Mouse (Mus musculus) c-Kit-negative CD71-positive TER-119-positive erythroid progenitor cells, embryonic 14.5 days (primary cell): ENCODE data around the gene Tspan9.

Experiments
- DNase-seq: peaks from one replicate; pipeline ENCODE4 v3.0.0-alpha.2; 2013; ENCODE audit warnings: low read depth, low spot score

The Tspan9 gene

DNA sequence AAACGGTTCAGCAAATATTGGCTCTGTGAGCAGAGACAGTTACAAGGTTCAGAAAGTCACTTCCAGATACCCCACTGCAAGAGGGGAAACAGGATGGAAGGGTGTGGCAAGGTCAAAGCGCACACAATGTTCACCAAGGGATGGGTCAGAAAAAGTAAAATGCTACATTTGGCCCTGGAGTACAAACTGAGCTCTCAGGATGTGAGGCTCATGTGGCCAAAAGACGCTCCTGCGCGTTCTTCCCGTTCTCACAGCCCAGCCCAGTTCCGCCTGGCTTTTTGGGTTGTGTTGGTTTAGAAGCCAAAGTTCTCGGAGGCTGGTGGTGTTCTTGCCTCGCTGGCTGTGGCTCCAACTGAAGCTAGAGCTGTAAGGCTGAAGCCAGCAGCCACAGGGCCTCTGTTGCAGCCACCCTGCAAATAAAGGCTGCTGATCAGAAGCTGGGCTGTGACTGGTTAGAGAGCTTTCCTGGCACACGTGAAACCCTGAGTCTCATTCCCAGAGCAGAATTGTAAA is 9.7 kb downstream of the Tspan9 start:
- no peak for DNase-seq

DNA sequence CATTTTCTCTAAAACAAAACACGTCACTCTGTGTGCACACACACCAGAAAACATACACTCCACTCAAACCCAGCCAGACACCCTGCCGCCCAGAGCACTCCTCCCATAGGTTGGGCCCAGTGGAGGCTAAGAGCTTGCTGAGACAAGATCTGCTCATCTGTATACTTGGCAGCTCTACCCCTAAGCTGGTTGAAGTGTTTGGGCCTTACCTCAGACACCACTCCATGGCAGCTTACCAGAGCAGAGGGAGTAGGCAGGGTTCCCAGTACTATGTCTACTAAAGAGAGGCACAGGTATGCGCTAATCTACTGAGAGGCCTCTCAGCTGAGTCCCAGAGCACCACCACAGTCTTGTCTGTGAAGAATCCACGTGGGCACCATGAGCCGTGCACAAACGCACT is 10.8 kb downstream of the Tspan9 start:
- DNase-seq, result no peak

DNA sequence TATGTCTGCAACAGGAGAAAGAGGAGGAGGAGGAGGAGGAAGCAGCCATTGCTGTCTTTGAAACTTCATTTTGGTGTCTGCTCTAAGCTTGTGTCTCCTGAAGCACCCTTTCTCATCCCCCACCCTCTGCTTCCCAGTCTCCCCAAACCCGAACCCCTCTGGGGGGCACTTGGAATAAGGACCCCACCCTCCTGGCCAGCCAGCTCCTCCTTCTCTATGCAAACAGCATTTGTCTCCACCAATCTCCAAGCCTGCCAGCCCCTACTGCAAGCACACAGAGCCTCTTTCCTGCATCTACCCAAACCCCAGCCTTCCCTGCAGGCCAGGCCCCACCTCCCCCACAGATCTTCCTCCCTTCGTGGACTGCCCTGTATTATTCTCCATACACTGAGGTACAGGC is 12.0 kb downstream of the Tspan9 start:
- DNase-seq, result no peak

- no peak for DNase-seq
These were observed 12.7 kb downstream of the Tspan9 start for GRCm38 (mm10) chr6:128130686-128131085.

DNA sequence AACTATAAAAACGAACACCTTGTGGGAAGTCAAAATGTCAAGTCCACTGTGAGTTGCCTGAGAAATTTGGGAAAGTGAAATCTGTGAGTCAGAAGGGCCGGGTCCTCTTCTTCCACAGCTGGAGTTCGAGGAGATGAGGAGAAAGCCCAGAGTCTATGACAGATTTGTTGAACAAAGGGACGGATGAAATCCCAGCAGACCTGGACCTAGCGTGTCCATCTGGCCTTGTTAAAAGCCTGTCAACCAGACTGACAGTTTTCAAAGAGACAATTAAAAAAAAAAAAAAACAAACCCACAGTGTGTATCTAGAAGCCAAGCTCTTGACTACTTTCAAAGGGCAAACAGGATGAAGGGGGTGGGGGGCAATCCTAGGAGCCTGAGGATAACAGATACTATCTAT is 14.0 kb downstream of the Tspan9 start:
- no peak for DNase-seq

DNA sequence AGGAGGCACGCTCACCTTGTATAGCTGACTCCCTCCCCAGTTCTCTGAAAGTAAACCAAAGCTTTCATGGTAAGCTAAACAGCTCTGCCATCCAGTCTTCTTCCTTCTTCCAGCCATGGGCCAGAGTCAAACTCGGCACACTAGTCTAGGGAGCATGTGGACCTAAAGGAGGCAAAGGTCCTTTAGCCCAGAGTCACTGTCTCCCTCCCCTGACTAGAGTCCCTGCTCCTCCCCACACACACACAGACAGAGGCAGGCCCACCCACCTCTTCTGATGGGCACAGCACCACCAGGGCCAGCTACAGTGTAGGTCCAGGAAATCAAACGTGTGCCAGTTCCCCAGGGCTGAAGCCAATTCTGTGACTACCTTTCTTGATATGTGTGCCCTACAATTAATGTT is 16.1 kb downstream of the Tspan9 start:
- no peak for DNase-seq

- no peak for DNase-seq
These were observed 16.5 kb downstream of the Tspan9 start for GRCm38 (mm10) chr6:128126876-128127275.

DNA sequence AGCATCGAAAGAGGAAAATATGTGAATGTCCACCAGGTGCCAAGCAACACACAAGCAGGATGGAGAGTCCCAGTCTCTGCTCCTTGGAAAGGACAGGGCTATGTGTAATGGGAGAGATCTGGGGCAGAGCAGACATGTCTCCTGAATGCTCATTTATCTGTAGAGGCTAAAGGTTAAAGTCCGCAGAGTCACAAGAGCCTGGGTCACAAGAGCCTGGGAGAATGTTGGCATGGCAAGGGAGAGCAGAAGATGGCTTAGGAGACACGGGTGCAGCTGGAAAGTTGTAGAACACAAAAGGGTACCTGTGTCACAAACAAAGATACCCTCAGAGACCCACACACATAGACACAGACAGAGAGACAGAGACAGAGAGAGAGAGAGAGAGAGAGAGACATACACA is 17.9 kb downstream of the Tspan9 start:
- DNase-seq, result no peak

DNA sequence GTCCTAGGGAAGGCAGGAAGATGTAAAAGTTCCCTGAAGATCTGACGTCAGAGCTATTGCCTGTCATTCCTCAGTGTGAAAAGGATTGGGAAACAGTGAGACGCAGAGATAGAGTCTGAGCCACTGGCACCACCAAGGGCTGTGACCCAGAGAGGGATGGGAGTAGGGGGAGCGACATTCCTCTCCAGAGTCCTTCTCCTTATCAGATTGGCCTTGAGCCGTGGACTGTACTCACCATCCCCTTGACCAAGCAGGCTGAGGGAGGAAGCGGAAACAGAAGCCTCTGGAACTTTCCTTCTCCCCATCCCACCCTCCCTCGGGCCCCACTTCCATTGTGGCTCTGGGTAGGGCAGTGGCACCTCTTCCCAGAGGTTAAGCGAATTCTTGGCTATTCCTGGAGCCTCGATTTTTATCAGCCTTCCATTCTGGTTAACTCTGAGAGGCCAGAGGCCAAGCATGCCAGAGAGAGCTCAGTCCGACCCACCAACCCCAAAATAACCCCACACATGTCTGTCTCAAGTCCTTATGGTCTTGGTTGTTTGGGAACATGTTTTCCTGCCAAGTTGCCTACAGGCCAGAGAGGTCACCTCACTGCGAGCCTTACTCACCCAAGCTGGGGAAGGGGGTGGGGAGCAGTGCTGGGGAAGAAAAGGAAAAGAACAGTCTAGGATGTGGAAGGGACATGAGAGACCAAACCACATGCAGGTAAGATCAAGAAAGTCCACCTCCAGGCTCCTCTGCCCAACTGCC is 19.0 kb downstream of the Tspan9 start:
- no peak for DNase-seq

DNA sequence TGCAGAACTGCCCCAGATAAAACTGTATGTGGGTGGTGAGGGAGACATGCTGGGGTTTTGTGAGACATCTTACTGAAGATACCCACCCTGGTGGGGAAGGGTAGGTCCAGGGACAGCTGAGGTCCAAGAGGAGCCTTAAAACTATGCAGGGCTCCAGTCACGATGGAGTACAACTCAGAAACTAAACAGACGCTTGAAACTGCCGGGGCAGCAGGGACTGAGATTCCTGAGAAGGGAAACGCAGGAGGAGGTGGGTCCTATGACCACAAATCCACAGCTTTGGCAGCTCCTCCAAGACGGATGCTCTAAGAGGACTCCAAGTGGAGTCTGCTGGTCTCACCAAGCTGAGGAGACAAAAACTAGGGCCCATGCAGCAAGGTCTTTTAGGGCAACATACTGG is 21.3 kb downstream of the Tspan9 start:
- no peak for DNase-seq

DNA sequence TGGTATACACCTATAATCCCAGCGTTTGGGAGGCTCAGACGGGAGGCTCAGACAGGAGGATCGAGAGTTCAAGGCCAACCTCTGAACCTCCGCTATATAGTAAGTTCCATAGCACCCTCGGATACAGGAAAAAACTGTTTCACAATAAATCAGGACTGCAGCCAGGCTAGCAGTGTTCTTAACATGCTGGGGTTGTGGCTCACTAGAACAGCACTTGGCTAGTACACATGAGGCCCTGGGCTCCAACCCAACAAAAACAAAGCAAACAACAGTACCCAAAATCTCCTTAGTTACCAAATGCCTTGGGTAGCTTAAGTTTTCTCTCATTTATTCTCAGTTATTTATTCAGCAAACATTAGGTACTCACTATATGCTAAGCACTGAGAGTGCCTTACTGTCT is 21.7 kb downstream of the Tspan9 start:
- no peak for DNase-seq

DNA sequence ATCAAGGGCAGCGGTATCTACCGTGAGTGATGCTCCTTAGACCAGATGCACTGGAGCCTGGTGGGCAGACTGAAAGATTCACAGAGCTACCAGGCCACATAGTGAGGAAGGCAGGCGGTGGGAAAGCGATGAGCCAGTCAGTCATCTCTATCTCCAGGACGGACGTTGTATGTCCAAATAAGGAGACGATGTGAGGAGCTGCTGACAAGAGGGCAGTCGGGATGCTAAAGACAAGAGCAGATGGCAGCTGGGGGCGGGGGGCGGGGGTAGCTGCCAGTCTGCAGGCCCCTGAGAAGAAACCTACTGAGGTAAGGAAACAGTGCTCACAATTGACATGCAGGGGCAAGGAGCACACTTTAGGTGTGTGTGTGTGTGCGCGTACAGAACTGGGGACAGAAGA is 22.6 kb downstream of the Tspan9 start:
- DNase-seq, result no peak

DNA sequence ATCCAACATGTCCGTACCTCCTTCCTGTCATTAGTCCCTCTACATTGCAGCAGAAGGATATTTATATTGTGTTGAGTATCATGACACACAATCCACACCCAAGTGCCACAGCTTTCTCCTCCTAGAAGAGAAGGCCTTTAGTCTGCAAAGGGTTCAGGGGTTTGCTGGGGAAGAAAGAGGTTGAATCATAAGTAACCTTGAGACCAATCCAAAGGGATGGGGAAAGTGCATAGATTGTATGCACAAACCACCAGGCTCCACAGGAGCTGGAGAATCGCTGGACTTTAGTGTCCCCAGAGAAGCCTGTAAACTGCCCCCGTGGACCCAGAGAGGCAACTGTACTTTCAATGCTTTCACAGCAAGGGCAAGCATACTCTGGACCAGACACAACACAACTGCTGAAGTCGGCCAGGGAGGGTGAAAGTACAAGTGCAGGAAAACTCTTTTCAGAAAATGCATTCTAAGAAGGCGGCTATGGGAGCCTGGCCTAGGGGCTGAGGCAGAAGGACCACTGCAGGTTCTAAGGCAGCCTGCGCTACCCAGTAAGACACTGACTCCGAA is 24.6 kb downstream of the Tspan9 start:
- no peak for DNase-seq

- no peak for DNase-seq
These were observed 26.4 kb downstream of the Tspan9 start for GRCm38 (mm10) chr6:128116836-128117542.

- DNase-seq, result no peak
These were observed 27.1 kb downstream of the Tspan9 start for GRCm38 (mm10) chr6:128116344-128116743.

DNA sequence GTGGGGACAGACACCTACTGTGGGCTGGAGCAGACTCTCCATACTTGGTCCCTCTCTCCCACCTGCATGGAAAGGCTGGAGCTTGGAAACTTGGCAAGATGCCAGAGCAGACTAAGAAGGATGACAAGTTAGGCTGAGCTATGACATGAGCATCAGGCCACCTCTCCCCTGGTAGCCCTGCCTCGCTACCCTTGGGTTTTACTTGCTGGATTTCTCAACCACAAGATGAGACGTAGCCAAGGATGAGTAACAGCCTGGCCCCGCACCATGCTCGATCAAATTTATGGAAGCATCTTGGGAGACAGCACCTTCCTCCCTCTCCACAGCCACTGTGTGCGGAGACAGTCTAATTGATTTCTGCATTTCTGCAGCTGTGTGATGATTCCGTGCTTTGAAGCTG is 28.3 kb downstream of the Tspan9 start:
- no peak for DNase-seq

DNA sequence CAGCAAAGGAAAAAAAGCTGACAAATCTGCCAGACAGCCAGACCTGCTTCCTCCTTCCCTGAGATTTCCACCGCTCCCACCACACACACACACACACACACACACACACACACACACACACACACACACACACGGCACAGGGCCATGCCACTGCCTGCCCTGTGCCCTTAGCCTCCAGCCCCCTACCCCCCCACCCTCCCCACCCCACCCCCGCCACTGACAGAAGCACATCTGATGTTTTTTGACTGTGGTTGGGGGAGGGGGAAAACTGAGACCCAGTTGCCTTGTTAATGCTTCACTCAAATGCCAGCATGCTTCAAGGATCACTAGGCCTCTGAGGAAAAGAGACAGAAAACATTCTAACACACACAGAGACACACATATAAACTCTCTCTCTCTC is 30.8 kb downstream of the Tspan9 start:
- no peak for DNase-seq

DNA sequence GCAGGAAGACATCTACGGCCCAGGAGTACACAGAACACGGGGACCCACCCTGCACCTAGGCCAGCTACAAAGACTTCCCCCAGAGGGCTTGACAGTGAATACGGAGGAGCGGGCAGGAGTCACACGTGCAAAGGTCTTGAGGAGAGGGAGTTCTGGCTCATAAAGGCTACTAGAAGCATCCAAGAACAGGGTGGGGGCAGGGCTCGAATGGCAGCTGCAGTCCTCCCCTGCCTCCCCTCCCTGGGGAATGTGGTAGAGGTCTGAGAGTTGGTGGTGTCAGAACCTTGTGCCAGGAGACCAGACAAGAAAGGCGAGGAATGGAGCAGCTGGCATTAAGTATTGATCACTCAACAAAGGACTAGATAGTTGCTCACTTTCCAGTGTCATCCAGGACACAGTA is 31.6 kb downstream of the Tspan9 start:
- DNase-seq, result no peak

GRCm38 (mm10) chr6:128108324-128109035 is 34.9 kb downstream of the Tspan9 start:
- DNase-seq, result no peak

DNA sequence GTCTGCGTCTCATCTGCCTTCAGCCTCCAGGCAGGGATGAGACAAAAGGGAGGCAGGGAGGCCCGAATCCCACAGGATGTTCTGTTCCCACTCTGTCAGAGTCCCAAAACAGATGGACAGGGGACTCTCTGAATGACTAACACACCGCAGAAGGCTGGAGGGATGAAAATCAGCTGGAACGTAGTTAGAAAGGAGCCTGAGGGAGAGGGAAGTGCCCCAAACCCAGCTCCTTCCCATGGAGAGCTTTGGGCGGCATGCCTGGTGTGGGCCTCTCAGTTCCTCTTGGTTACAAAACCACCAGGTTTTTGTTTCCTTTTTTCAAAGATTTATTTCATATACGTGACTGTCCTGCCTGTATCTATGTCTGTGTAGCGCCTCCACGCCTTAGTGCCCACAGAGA is 35.7 kb downstream of the Tspan9 start:
- no peak for DNase-seq

GRCm38 (mm10) chr6:128106154-128106553 is 37.2 kb downstream of the Tspan9 start:
- DNase-seq, result no peak

DNA sequence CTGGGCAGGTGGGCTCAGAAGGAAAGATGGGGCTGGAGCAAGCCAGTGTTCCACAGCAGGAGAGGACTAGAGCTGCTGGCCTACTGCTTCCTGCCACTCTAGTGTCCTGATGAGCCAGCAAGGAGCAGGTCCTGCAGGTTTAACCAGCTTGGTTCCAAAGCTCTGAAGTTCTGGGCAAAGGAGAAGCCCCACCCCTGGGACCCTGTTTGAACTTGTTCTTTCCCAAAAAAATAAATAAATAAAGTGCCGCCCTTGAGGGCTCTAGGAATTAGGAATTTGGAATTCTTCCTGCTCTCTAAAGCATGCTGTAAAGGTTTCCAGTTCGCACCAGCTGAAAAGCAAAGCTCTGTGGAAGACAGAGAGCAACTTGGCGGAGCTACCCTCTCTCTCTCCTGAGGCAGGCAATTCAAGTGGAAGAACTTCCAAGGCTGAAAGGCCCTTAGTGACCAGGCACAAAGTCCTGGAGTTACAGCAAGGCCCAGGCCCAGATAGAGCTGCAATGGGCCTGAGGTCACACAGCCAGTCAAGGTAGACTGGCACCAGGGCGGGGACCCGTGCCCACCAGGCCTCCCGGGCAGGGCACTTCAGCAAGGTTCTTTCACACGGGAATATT is 38.6 kb downstream of the Tspan9 start:
- DNase-seq, result no peak
